Mouse (Mus musculus): ENCODE results near the gene Selenon.

Gene Selenon

GRCm38 (mm10) chr4:134542726-134543125 is 9.2 kb downstream of the Selenon start:
- no peak for DNase-seq (ENCODE audit: low spot score)

- DNase-seq (ENCODE audit: low spot score), result no peak
Observed at GRCm38 (mm10) chr4:134538997-134539580, 12.9 kb downstream of the Selenon start.

GRCm38 (mm10) chr4:134535787-134536151 is 16.2 kb downstream of the Selenon start:
- no peak for DNase-seq (ENCODE audit: low spot score)

GRCm38 (mm10) chr4:134534932-134535786 is 16.8 kb downstream of the Selenon start, which contains the start of gene Mtfr1l:
Gene Mtfr1l (minus strand): TSS chr4:134535387.
- DNase-seq (ENCODE audit: low spot score), result peak; percentile 82

GRCm38 (mm10) chr4:134534124-134534886 is 17.7 kb downstream of the Selenon start:
- no peak for DNase-seq (ENCODE audit: low spot score)

GRCm38 (mm10) chr4:134533421-134533820 is 18.5 kb downstream of the Selenon start:
- no peak for DNase-seq (ENCODE audit: low spot score)

GRCm38 (mm10) chr4:134532928-134533327 is 19.0 kb downstream of the Selenon start:
- no peak for DNase-seq (ENCODE audit: low spot score)

- no peak for DNase-seq (ENCODE audit: low spot score)
Observed at GRCm38 (mm10) chr4:134526220-134526619, 25.7 kb downstream of the Selenon start.

- no peak for DNase-seq (ENCODE audit: low spot score)
Observed at GRCm38 (mm10) chr4:134525806-134526205, 26.2 kb downstream of the Selenon start.

- no peak for DNase-seq (ENCODE audit: low spot score)
Observed at GRCm38 (mm10) chr4:134523447-134523846, 28.5 kb downstream of the Selenon start.

GRCm38 (mm10) chr4:134519281-134519680 is 32.7 kb downstream of the Selenon start:
- no peak for DNase-seq (ENCODE audit: low spot score)

GRCm38 (mm10) chr4:134518541-134518940 is 33.4 kb downstream of the Selenon start:
- no peak for DNase-seq (ENCODE audit: low spot score)

GRCm38 (mm10) chr4:134517719-134518118 is 34.2 kb downstream of the Selenon start:
- no peak for DNase-seq (ENCODE audit: low spot score)

GRCm38 (mm10) chr4:134516981-134517380 is 35.0 kb downstream of the Selenon start:
- no peak for DNase-seq (ENCODE audit: low spot score)

- DNase-seq (ENCODE audit: low spot score), result no peak
Observed at GRCm38 (mm10) chr4:134515614-134516013, 36.4 kb downstream of the Selenon start.

GRCm38 (mm10) chr4:134514309-134514930 is 37.5 kb downstream of the Selenon start:
- no peak for DNase-seq (ENCODE audit: low spot score)

- DNase-seq (ENCODE audit: low spot score), result no peak
Observed at GRCm38 (mm10) chr4:134512798-134513197, 39.2 kb downstream of the Selenon start.

- DNase-seq (ENCODE audit: low spot score), result no peak
Observed at GRCm38 (mm10) chr4:134511730-134512129, 40.2 kb downstream of the Selenon start.

GRCm38 (mm10) chr4:134510845-134511411 is 41.0 kb downstream of the Selenon start, which contains the start of gene Aunip:
Gene Aunip (plus strand): TSS chr4:134510999.
- no peak for DNase-seq (ENCODE audit: low spot score)

GRCm38 (mm10) chr4:134510396-134510795 is 41.6 kb downstream of the Selenon start:
- no peak for DNase-seq (ENCODE audit: low spot score)

- no peak for DNase-seq (ENCODE audit: low spot score)
Observed at GRCm38 (mm10) chr4:134506713-134507112, 45.3 kb downstream of the Selenon start.

Measured in layer of hippocampus, adult 9-10 months (tissue).